Mouse (Mus musculus): ENCODE measurements around the gene Sgce.
"Not testable (repeated sequence)": the region's sequence is repeated elsewhere in the genome, so short reads cannot be mapped to it uniquely, and the experiment has no call there.

Gene Sgce

DNA sequence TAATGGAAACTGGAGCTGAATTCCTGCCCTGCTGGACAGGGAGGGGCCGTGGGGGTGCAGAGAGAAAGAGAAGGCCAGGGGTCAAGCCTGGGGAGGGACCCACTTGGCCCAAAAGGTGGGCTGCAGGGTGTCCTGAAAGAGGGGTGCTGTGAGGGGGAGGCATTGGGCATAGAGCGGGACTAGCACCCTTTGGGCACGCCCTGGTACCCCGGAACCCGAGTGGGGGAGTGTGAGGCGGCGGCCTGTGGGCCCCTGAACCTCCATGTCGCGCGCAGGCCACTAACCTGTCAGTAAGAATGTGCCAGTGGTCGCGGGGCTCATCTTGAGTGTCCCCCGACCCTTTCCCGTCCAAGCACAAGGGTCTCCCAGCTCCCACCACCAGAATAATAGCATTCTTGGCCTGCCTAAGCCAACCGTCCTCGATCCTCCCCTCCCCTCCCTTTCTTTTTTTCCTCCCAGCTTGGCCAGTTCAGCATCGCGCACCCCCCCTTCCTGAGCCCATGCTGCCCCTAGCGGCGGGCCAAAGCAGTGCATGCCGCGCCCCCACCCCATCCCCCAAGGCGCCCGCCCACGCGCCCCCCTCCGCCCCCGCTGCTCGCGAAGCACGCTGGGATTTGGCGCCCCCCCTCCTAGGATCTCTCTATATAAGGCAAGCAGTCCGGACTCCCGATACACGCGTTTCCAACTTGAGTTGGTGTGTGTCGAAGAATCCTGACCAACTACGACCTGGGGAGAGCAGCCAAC lies at the start of gene Sgce, which contains the start of gene Peg10:
Gene Sgce (minus strand): TSS at position 512 of the 744 bp plus-strand sequence.
Gene Peg10 (plus strand): TSS at position 611 of the 744 bp plus-strand sequence.
- DNase-seq (ENCODE audit: low spot score): peak; percentile 38

DNA sequence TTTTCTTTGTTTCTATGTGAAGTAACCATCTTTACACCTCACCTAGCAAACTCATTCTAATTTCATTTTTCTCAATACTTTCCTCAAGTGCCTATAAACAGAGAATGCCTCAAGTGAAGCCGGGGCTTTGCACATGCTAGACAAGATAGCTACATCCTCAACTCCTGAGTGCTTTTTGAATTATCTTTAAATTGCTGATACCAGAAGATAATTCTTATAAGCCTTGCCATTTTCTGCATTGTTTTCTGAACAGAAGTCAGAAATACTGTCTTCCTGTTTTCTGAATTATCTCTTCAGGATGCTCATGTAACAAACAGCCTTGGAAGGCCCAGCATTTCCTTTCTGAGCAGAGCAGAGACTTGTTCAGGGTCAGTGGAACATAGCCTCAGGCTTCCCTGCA lies 49.3 kb upstream of the Sgce start:
- no peak for DNase-seq (ENCODE audit: low spot score)

DNA sequence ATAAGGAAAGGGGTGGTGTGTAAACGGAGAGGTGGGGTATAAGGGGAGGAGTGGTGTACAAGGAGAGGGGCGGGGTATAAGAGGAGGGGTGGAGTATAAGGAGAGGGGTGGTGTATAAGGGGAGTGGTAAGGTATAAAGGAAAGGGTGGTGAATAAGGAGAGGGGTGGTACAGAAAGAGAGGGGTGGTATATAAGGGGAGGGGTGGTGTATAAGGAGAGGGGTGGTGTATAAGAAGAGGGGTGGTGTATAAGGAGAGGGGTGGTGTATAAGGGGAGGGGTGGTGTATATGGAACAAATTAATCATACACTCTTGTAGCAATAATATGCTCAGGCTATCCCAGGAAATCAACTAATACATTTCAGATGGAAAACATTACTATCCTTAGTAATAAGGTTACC lies 15.2 kb upstream of the Sgce start:
- DNase-seq (ENCODE audit: low spot score): no peak

DNA sequence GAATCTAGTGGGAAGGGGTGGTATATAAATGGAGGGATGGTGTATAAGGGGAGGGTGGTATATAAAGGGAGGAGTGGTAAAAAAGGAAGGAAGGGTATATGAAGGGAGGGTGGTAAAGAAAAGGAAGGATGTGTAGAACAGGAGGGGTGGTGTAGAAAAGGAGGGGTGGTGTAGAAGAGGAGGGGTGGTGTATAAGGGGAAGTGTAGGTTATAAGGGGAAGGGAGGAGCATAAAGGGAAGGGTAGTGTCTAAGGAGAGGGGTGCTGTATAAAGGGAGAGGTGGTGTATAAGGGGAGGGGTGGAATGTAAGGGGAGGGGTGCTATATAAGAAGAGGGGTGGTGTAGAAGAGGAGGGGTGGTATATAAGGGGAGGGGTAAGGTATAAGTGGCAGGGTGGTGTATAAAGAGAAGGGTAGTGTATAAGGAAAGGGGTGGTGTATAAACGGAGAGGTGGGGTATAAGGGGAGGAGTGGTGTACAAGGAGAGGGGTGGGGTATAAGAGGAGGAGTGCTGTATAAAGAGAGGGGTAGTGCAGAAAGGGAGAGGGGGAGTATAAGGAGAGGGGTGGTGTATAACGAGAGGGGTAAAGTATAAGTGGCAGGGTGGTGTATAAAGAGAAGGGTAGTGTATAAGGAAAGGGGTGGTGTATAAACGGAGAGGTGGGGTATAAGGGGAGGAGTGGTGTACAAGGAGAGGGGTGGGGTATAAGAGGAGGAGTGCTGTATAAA lies 14.6 kb upstream of the Sgce start:
- DNase-seq (ENCODE audit: low spot score): not testable (repeated sequence)

DNA sequence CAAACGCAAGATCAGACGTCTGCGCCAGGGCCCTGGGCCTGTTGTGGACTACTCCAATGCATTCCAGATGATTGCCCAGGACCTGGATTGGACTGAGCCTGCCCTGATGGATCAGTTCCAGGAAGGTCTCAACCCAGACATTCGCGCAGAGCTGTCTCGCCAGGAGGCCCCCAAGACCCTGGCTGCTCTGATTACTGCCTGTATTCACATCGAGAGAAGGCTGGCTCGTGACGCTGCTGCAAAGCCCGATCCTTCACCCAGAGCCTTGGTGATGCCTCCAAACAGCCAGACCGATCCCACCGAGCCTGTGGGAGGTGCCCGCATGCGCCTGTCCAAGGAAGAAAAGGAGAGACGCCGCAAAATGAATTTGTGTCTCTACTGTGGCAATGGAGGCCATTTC lies 7.9 kb upstream of the Sgce start:
- DNase-seq (ENCODE audit: low spot score): no peak

DNA sequence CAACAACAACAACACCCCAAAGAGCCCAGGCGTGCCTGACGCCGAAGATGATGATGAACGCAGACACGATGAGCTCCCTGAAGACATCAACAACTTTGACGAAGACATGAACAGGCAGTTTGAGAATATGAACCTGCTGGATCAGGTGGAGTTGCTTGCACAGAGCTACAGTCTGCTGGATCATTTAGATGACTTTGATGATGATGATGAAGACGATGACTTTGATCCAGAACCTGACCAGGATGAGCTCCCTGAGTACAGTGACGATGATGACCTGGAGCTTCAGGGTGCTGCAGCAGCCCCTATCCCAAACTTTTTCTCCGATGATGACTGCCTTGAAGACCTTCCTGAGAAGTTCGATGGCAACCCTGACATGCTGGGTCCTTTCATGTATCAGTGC lies 7.3 kb upstream of the Sgce start:
- no peak for DNase-seq (ENCODE audit: low spot score)

DNA sequence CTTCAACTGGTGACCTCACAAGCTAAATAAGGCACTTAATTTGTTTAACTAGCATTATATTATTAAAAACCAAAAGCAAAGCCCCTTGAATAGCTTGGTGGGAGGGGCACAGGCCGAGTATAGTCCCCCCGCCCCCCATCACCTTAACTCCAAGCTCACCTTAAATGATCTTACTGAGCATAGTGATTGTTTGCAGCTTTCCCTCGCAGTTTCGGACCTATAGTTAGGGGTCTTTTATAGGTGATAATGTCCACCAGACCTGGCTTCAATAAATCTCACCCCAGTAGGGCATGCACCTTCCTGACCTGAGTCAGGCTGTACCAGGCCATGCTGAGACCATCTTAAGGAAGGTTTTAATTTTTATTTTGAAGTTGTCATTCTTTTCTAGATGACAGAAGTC lies 4.3 kb upstream of the Sgce start:
- DNase-seq (ENCODE audit: low spot score): no peak

DNA sequence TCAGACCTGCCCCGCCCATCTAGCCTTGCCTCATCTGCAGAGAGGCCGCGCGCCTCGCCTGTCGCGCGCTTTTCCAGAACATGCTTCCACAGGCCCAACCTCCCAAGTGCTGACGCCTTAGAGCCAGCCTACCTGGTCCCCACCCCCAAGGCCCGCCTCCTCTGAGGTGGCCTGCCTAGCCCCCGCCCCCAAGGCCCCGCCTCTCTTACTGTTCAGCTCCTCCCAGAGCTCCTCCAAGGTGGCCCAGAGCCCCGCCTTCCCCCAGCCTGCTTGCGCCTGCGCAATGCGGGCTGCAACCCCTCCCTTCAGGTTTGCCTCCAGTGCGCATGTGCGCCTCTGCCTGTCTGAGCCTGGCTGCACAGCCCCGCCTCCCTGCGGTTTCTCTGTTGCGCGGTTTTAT lies 2.1 kb upstream of the Sgce start:
- peak; percentile 90 for DNase-seq (ENCODE audit: low spot score)

DNA sequence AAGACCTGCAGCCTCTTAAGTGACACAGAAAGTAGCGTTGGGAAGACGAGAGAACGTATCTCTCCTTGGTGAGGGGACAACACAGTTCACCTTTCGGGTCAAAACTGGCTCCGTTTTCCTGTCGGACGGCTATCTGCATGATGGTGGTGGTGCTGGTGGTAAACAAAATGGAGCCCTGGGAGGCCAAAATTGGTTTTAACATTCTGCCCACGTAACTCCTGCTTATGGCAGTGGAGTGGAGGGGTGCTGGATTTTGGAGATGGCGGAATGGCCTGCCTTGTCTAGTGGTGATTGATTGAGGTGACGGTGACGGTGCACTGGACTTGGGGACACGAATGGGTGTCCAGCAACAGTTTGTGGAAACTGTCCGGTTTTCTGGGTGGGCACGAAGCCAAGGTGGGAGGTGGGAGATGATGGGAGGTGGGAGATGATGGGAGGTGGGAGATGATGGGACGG lies 1.5 kb upstream of the Sgce start:
- DNase-seq (ENCODE audit: low spot score): no peak

DNA sequence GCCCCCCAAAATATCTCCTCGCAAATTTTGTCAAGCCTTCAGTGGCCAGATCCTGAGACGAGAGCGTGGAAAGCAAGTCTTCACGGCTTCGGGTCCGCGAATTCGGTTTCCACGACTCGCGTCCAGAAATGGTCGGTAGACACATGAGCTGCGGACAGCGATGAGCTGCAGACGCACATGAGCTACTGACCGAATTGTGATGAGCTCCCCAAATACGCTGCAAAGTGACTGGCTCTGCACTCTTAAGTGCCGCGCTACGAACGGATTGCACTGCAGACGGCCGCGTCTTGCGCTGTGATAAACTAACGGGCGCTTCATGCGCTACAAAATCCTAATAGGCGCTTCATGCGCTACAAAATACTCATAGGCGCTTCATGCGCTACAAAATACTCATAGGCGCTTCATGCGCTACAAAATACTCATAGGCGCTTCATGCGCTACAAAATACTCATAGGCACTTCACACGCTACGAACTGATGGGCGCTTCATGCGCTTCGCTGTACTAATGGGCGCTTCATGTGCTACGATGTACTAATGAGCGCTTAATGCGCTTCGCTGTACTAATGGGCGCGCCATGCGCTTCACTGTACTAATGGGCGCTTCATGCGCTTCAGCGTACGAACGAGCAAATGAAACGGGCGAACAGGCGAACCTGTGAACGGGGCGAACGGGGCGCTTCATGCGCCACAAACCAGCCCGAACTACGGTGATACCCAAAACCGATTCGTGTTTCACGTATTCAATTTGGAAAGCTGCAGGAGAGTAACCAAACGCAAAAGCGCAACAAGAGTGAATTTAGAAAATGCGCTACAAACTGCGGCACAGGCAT lies 884 bp upstream of the Sgce start:
- peak; percentile 23 for DNase-seq (ENCODE audit: low spot score)

DNA sequence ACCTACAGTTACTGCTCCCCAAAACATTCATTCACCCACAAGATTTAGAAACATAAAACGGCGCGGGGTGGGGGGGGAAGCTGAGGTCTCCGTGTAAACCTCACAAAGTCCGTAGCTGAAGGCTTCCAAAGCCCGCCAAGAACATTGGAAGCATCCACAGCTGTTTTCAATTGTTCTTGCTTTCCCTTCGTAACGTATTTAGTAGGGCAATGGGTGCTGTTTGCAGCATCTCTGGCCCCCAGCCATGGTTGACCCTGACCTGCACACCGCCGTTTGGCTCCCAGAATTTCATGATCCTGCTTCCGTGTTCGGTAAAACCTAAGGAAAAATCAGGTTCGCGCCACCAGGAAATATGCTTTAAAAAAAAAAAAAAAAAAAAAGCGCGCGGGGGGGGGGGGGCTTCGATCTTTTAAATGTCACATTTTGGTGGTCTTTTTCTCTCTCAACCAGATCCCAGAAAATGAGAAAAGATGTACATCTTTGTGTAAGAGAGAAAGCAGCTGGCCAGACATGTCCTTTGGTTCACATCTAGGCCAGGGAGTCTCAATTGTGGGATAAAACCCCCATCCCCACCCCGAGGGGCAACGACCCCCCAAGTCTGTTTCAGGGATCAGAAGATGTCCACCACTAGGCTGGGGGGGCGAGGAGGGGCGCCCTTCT lies 841 bp downstream of the Sgce start:
- DNase-seq (ENCODE audit: low spot score): peak; percentile 17

DNA sequence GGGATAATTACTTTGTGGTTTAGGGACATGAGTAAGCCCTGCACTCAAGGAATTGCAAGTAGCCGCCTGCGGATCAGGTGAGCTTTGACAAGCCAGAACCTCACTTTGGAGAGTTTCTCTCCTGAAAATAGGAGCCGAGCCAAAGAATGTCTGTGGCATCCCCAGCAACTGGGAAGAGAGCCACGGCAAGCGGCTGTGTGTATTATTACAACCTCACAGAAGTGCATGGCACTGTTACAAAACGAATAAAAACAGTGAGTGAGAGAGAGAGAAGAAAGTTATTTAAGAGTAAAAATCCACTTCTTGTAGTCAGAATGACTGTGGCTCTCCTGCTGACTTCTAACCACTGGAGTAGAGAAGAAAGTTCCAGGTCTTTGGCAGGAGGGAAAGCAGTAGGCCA lies 6.5 kb downstream of the Sgce start:
- DNase-seq (ENCODE audit: low spot score): no peak

DNA sequence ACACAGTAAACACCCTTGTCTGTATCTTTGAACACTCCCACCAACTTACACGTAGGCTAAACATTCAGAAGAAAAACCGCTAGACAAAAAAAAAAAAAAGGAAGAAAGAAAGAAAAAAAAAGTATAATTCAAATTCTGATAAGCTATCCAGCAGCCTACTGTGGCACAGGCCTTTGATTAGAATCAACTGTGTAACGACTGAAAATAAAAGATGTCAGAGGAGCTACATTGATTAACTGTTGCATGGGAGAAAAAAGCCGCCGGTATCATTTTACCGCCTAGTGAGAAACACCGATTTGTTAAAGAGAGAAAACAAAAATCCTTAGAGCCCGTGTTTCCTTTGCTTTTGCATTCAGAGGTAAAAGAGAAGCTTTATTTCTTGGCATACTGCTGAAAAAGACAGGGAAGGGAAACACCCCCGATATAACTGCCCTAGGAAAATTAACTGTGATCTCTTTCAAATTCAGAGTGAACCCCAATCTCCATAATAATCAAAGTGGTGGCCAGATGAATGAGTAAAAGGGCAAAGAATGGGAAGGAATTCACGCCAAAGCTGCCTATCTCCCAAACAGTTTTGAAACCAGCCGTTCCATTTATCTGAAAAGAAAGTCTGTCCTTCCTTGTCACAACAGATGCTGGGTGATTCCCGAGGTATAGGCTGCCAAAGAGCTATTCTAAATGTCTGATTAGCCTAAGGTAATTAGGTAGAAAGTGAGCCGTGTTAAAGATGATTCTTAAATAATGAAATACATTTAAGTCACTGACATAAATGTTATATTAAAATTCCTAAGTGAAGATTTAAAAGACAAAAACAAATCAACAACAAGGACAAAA lies 7.3 kb downstream of the Sgce start:
- no peak for DNase-seq (ENCODE audit: low spot score)

DNA sequence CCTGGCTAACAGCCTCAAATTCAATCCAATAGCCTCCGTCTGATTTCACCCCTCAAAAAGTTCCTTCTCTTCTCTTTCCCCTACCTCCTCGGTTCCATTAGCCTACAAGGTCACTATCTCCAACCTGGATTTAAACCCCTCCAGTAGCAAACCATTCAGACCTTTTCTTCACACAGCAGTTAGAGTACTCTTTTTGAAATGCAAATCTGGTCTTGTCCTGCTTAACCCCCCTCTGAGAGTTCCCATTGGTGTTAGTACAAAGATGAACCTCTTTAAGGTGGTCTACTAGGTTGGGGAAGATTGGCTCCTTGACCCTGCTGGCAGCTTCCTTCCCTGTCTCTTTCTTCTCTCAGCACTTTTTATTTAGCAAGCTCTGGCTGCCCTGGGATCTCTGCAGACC lies 8.3 kb downstream of the Sgce start:
- DNase-seq (ENCODE audit: low spot score): no peak

DNA sequence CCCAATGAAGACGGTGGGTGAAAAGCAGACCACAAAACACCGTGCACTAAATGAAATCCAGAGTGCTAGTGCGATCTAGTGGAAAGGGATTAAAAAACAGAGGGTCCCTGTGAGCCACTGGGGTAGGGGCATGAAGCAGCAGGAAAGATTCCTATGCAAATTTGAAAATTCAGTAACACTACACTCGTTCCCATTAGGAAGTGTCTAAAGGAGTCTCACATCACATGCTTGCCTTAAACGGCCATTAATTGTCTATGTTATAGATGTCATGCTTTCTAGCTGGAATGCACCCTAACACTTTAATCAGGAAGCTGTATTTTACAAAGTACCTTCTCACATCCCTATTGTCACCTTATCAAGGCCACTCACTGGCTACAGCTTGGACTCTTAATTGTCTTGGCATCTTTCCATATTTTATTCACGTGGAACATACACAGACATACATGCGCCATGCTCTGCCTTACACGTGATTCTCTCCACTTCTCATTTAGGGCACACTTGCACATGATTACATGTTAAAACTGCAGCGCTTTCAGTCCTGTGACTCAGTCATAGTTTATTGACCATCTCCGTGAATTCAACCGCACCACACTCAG lies 8.9 kb downstream of the Sgce start:
- DNase-seq (ENCODE audit: low spot score): no peak

DNA sequence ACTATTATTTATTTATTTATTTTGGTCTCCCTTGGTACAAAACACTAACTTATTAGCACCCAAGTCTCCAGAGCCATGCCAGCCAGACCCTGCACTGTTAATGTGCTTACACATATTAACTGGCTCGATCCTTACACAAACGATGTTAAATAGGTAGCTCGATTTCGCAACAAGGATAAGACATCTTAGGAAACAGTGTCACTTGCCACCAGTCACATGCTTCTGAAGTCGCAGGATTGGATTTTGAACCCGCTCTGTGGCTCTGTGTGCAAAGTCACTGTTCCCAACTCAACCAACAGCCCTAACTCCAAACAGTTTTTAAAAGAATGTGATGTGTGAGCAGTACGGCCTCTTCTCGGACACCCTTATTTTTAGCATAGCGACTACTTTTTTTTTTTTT lies 10.6 kb downstream of the Sgce start:
- no peak for DNase-seq (ENCODE audit: low spot score)

DNA sequence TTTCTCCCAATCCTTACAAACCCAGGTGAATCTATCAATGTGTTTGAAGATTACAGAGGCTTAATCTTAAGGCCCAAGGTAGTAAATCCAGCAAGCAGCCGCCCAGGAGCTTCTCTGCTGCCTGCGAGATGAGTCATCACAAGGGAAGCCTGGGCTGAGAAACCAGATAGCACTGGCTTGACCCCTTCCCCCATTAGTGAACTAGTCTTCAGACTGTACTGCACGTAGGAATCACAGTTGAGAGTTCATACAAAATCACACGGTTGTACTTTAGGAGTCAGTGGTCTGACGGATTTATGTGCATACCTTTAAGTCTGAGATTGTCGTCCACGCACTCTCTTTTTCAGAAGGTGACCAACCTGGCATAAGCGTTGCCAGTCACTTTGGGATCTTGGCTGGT lies 13.8 kb downstream of the Sgce start:
- DNase-seq (ENCODE audit: low spot score): no peak

DNA sequence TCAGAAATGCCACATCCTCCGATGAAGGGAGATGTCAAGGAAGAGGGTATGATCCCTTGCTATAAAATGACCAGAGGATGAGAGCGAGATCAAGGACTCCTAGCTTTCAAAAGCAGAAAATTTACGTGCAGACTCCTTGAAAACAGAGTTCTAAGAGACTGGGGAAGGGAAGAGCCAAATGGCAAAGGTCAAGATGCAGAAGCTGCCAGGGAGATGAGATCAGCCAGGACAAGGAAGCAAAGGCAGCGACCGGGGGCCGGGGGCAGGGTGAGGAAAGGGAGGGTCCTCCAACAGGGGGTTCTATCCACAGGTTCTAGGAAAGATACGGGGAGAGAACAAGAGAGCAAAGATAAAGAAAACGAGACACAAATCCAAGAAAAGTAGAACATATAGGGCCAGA lies 15.3 kb downstream of the Sgce start:
- no peak for DNase-seq (ENCODE audit: low spot score)

DNA sequence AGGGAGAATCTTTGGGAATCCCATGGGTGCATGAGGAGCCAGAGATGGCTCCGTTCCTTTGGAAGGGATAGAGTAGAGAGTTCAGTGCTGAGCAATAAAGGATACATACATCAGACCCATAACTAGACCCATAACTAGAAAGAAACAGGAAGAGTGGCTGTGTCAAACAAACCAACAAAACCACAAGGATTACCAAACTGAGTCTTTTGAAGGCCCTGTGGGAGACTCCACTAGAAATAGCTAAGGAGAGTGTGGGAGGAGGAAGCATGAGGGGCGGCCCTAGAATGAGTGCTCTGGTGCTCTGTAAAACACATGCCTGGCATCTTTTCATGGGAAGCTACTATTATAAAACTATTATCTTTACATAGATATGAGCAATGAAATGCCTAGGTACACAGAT lies 18.7 kb downstream of the Sgce start:
- DNase-seq (ENCODE audit: low spot score): no peak

DNA sequence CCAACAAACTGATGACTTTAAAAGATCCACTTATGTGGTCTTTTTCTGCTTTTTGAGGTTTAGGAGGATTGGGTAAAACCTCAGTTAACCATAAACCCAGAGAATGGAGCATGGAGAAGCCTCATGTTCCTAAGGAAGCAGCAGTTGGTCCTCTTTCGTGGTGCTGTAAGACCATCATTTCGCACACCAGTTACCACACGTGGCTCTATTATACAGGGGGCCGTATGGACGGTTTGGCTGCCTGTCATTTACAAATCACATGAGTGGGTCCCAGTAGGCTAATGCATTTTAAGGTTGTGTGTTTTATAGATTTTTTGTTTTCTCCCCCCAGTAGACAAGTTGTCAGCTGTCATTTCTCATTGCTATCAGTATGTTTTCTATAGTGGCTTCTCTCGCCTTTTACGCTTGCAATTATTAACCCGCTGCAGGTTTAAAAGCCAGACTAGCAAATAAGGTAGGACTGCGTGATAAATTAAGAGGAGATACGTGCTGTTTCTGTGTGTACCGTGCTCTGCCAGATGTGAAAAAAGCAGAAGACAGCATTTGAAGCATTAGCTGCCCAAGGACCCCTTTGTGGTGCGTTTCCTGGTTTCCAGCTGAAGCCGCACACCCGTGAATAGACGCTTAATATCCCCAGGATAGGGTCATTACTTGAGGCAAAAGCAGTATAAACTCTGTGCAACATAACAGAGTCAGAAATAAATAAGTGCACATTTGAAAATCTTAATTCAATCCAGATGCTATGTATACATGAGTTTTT lies 22.8 kb downstream of the Sgce start:
- no peak for DNase-seq (ENCODE audit: low spot score)
